Mouse (Mus musculus) midbrain, embryonic 15.5 days (tissue): ENCODE results near the gene Fcgr1. TPM values are rescaled to one million over a fixed set of nuclear protein-coding genes. Genes with fewer than 3 reads are reported as not detected.
"Not testable (repeated sequence)": the region's sequence is repeated elsewhere in the genome, so short reads cannot be mapped to it uniquely, and the experiment has no call there.

Source experiments
- ATAC-seq: fragments of 200-750 bp; cut with Nextera tagmentation; replicated peaks from 2 replicates; pipeline ENCODE4 v1.8.0; 2017; ENCODE audit warnings: moderate TSS enrichment
- H3K27ac ChIP-seq: fragments of 300-500 bp; sonication (generic); 2 replicates; pipeline ENCODE4 v1.5.1; 2015; ENCODE audit warnings: mild to moderate bottlenecking, inconsistent platforms
- H3K27me3 ChIP-seq: fragments of 300-500 bp; sonication (generic); replicated peaks from 2 replicates; pipeline ENCODE4 v1.6.1; 2015; ENCODE audit warnings: inconsistent platforms
- H3K36me3 ChIP-seq: fragments of 300-500 bp; sonication (generic); replicated peaks from 2 replicates; pipeline ENCODE4 v1.6.1; 2015; ENCODE audit warnings: inconsistent platforms
- H3K4me1 ChIP-seq: fragments of 300-500 bp; sonication (generic); 2 replicates; pipeline ENCODE4 v1.6.1; 2015; ENCODE audit warnings: inconsistent platforms
- H3K4me2 ChIP-seq: fragments of 300-500 bp; sonication (generic); 2 replicates; pipeline ENCODE4 v1.6.1; 2015; ENCODE audit warnings: inconsistent platforms, mild to moderate bottlenecking, moderate library complexity
- H3K4me3 ChIP-seq: fragments of 300-500 bp; sonication (generic); 2 replicates; pipeline ENCODE4 v1.5.1; 2015; ENCODE audit warnings: mild to moderate bottlenecking, inconsistent platforms
- H3K9ac ChIP-seq: fragments of 300-500 bp; sonication (generic); 2 replicates; pipeline ENCODE4 v1.6.1; 2015; ENCODE audit warnings: mild to moderate bottlenecking, inconsistent platforms
- H3K9me3 ChIP-seq: fragments of 300-500 bp; sonication (generic); 2 replicates; pipeline ENCODE4 v1.6.1; 2016; ENCODE audit warnings: inconsistent platforms
- WGBS: fragments of 180-500 bp; shearing (Covaris S2); methylation state at CpG from one replicate; pipeline ENCODE4 v1.1.7; 2015; ENCODE audit warnings: mixed read lengths; 5-methylcytosine and 5-hydroxymethylcytosine counted together
- microRNA-seq: library from miRNA; unstranded; fragments of <30 nt; microRNA quantifications from one replicate; pipeline ENCODE4, GENCODE M21; 2016
- polyA plus RNA-seq: library from polyadenylated mRNA; unstranded; fragments of >200 nt; fragmentation: Nextera tagmentation; extraction: Ambion mirVana; gene quantifications from 2 replicates; pipeline ENCODE4 v1.2.1, GENCODE M21; 2015

Fcgr1 gene
- polyA plus RNA-seq, 1 experiment from 2014 or later, result 1.0 TPM

DNA sequence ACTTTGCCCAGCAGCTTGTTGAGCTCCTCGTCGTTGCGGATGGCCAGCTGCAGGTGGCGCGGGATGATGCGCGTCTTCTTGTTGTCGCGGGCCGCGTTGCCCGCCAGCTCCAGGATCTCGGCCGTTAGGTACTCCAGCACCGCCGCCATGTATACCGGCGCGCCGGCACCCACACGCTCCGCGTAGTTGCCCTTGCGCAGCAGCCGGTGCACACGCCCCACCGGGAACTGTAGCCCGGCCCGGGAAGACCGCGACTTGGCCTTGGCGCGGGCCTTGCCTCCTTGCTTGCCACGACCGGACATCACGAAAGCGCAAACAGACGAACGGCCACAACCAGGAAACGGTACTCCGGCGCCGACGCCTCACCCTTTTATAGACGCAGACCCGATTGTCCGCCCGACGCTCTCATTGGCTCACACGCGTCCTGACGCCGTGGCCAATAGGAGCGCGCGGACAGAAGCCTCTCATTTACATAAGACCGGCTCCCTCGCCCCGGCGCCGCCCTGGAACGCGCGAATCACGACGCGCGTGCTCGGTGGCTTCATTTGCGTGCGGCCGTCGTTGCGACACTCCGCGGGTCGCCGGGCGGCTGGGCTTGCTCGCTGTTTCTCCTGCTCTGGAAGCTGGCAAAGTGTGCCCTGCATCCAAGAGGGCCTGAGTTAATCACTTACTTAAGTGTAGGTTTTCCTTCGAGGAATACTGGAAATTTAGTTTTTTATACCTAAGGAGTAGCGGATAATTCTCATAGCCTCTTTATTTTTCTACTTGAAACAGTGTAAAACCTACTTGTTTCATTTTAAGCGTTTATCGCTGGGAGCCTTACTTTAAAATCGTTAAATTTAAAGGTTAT is 53.6 kb downstream of the Fcgr1 start, which contains the start of gene Hist2h2aa2:
Hist2h2aa2 (minus strand) TSS at position 328 of the 850 bp plus-strand sequence.
- WGBS, result 4% methylated on average over 24 of the region's 85 CpGs
- not testable (repeated sequence) for H3K36me3 ChIP-seq, H3K9me3 ChIP-seq, H3K27me3 ChIP-seq
- H3K27ac ChIP-seq, result peak within 1 kb of the TSS; percentile 87
- peak within 1 kb of the TSS; percentile 37 for H3K4me3 ChIP-seq
- H3K9ac ChIP-seq, result peak within 1 kb of the TSS; percentile 27
- peak within 1 kb of the TSS; percentile 51 for H3K4me2 ChIP-seq
- peak; percentile 89 for ATAC-seq
- H3K4me1 ChIP-seq, result peaks cover 28% of the 10 kb centered on the region

DNA sequence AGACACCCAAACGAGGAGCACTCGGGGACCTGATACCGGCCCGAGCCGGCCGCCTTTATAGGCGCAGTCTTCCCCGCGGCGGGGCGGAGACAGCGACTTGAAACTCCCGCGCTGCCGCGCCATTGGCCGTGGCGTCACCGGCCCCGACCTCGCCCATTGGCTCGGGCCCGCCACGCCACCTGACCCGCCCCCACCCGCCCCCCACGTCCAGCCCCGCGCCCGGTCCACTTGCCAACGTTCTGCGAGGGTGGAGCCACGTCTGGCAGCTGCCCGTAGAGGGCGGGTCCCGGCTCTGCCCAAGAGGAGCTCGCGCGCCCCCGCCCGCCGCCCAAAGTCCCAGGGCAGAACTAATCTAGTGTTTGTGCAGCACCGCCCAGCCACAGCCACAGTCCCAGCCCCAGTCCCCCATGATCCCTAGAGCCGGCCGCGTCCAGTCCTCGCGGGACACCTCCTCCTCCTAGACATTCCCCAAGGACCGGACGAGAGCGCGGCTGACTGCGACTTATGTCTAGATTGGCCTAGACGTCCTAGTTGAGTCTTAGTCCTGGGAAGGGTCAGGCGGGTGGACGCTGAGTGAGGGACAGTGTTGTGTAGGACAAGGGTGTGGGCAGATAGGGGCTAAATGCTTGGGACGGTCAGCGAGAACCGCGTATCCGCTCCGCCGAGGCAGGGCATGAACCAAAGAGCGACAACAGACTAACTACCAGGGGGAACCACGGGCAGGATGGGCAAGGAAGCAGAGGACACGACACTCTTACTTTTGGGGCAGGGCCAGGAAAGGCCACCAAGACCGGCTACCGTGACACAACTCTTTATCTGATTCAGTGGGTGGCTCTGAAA is 54.6 kb downstream of the Fcgr1 start, which contains the start of gene Hist2h3c2:
Hist2h3c2 (minus strand) TSS at position 174 of the 840 bp plus-strand sequence.
- H3K4me3 ChIP-seq, result peak within 1 kb of the TSS; percentile 37
- under 1% methylated on average over 23 of the region's 68 CpGs for WGBS
- ATAC-seq, result peak; percentile 89
- not testable (repeated sequence) for H3K36me3 ChIP-seq, H3K27me3 ChIP-seq, H3K9me3 ChIP-seq
- peaks cover 21% of the 10 kb centered on the region for H3K4me1 ChIP-seq
- peak within 1 kb of the TSS; percentile 67; the same call in 1 of the 2 replicates for H3K27ac ChIP-seq
- H3K4me2 ChIP-seq, result peak within 1 kb of the TSS; percentile 45
- peak within 1 kb of the TSS; percentile 27; the same call in 1 of the 2 replicates for H3K9ac ChIP-seq

DNA sequence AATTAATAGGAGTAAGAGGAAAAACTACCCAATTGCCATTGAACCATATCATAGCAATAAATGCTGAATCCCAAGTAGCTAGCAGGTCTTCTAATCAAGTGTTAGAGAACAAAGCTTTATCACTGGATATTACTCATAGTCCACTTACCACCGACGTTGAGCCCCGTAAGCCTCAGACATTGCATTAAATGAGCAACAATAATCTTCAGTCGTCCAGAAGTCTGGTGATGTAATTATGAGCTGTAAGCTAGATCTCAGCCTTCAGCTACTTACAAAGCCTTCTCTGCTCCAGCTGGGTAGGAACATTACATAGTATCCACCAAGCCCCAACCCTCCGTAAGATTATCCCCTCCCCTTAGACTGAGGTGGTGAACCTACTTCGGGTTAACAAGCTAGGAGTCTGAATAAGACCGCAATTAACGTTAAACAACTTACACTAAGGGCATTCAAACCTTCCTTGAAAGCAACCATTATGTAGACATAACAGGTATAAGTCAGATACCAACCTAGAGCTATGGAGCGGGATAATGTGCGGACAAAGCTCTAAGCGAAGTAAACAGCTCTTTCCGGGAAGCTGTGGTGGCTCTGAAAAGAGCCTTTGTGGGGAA is 55.8 kb downstream of the Fcgr1 start:
- peak overlapping the region; percentile 23 for H3K4me3 ChIP-seq
- H3K9ac ChIP-seq, result peak overlapping the region; percentile 27; the same call in 1 of the 2 replicates
- H3K4me1 ChIP-seq, result peaks cover 18% of the 10 kb centered on the region
- no peaks in the 10 kb centered on the region for H3K9me3 ChIP-seq
- no peaks in the 10 kb centered on the region for H3K27me3 ChIP-seq
- WGBS, result 2% methylated on average over 12 of the region's 12 CpGs
- H3K4me2 ChIP-seq, result peak overlapping the region; percentile 42
- no peak overlapping the region for H3K27ac ChIP-seq
- ATAC-seq, result no peak
- H3K36me3 ChIP-seq, result no peaks in the 10 kb centered on the region

DNA sequence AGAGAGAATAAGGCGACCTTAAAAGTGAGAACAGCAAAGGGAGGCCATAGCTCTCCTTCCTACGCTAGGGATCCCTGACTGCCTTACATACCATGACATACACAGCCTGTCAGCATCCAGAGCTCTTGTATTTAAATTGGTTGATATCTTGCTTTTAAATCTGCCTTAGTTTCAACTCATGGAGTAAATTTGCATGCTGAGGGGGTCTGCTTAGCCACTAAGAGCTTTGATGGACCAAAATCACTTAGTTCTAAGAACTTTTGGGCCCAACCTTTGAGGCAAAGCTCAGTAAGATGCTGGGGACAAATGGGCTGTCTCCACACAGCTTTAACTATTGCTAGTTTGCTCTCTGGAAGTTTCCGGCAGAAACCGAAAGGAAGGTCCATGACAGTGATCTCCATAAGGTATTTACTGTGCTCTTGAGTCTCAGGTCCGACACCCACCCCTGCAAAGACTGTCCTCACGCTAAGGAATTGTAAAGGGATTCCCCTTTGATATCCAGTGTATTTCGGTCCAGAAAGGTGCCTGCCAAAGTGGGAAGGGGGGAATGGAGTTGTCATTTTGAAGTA is 56.4 kb downstream of the Fcgr1 start:
- Histone ChIP-seq H3K36me3 (no peaks in the 10 kb centered on the region), H3K4me1 (peaks cover 18% of the 10 kb centered on the region), H3K4me2 (peak overlapping the region; percentile 42), H3K27ac (no peak overlapping the region), H3K9ac (peak overlapping the region; percentile 13; the same call in 1 of the 2 replicates), H3K27me3 (no peaks in the 10 kb centered on the region), H3K9me3 (no peaks in the 10 kb centered on the region), H3K4me3 (peak overlapping the region; percentile 23)
- WGBS, result 24% methylated on average over 7 of the region's 7 CpGs
- no peak for ATAC-seq

DNA sequence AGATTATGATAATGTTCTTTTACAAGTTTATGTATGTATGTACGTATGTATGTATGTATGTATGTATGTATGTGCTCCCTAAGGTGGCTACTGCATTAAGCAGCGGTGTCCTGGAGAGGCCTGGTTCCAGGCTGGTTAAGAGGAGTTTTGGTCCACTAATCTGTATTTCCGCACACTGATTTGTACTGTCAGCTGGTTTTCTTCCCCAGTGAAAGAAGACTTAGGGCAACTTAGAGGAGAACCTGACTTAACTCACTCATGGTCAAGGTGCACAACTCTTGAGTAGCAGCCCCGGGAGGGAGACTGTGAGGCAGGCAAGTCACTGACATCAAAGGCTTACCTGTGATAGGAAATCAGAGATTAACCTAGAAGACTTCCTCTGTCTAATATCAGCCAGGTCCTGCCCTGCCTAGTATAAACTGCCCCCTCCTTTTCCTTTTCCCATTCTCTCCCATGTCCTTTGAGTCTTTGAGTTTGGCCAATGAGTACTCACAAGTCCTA is 56.9 kb downstream of the Fcgr1 start:
- no peaks in the 10 kb centered on the region for H3K27me3 ChIP-seq
- H3K4me3 ChIP-seq, result no peak overlapping the region
- no peaks in the 10 kb centered on the region for H3K9me3 ChIP-seq
- H3K36me3 ChIP-seq, result no peaks in the 10 kb centered on the region
- 82% methylated on average over 4 of the region's 4 CpGs for WGBS
- no peak for ATAC-seq
- H3K27ac ChIP-seq, result no peak overlapping the region
- peak overlapping the region; percentile 42 for H3K4me2 ChIP-seq
- H3K9ac ChIP-seq, result 0 out of 2 replicates have a peak overlapping the region, but pooled peaks have one; percentile 13
- H3K4me1 ChIP-seq, result peaks cover 18% of the 10 kb centered on the region

DNA sequence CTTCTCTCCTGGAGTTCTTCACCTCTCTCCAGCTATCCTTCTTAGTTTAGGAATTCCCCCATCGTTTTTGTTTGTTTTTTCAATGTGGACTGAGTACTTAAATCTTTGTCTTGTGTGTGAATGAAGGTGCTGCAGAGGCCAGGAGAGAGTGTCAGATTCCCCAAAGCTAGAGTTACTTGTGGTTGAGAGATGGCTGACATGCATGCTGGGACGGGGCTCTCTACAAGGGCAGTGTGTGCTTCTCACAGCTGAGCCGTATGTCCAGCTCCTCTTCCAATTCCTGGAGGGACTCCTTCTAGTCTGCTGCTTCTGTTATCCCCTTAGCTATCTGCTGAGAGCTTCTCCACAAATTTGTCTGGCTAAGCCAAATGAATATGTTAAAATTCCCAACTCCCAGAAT is 57.9 kb downstream of the Fcgr1 start:
- no peak overlapping the region for H3K27ac ChIP-seq
- no peak overlapping the region for H3K9ac ChIP-seq
- 76% methylated on average over 3 of the region's 3 CpGs for WGBS
- H3K4me3 ChIP-seq, result no peak overlapping the region
- H3K9me3 ChIP-seq, result no peaks in the 10 kb centered on the region
- H3K4me2 ChIP-seq, result no peak overlapping the region
- no peaks in the 10 kb centered on the region for H3K36me3 ChIP-seq
- no peaks in the 10 kb centered on the region for H3K27me3 ChIP-seq
- ATAC-seq, result no peak
- peaks cover 15% of the 10 kb centered on the region for H3K4me1 ChIP-seq

DNA sequence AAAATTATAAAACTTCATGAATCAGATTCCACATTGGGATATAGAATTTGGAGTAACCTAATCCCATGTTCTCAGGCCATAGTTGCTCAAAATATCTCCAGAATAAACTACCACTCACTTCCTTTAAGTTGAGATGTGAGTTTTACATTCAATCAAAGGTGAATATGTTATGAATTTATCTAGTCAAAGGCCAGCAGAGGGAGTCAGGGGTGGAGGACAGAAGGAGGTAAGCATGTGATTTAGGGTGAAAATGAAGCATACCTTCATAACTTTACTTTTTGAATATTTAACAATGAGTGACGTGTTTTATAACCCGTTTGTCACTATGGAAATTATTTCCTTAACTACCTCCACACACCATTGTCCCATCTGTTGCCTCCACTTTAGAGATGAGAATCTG is 58.9 kb downstream of the Fcgr1 start:
- Histone ChIP-seq H3K36me3 (no peaks in the 10 kb centered on the region), H3K27me3 (no peaks in the 10 kb centered on the region), H3K4me3 (no peak overlapping the region), H3K27ac (no peak overlapping the region), H3K9me3 (no peaks in the 10 kb centered on the region), H3K4me2 (no peak overlapping the region), H3K4me1 (peaks cover 13% of the 10 kb centered on the region), H3K9ac (no peak overlapping the region)
- ATAC-seq, result no peak
- WGBS, result 88% methylated on average over 2 of the region's 2 CpGs

Small RNA genes lying within 50 kb of the gene (microRNA-seq; reads per million reads assigned to microRNA genes)
- not detected for gene Gm47311
- gene Gm47313, result not detected

Other genes starting within 250 kb of the Fcgr1 start
- 64.4 and 65.6 TPM in 2 replicates for gene Vps45, start 235.5 kb downstream of the Fcgr1 start, polyA plus RNA-seq
- gene Otud7b, start 189.4 kb downstream of the Fcgr1 start, polyA plus RNA-seq, result 7.7 and 8.2 TPM in 2 replicates
- 8.3 and 14.1 TPM in 2 replicates for gene Mtmr11, start 132.0 kb downstream of the Fcgr1 start, polyA plus RNA-seq
- 138 and 147 TPM in 2 replicates for gene Sf3b4, start 121.6 kb downstream of the Fcgr1 start, polyA plus RNA-seq
- 140 and 142 TPM in 2 replicates for gene Sv2a, start 112.8 kb downstream of the Fcgr1 start, polyA plus RNA-seq
- 51.0 and 59.9 TPM in 2 replicates for gene Bola1, start 74.3 kb downstream of the Fcgr1 start, polyA plus RNA-seq
- 0.92 TPM in 1 of 2 replicates, not detected in the other for gene Hist2h2ab, start 74.1 kb downstream of the Fcgr1 start, polyA plus RNA-seq
- gene Hist2h2ac, start 73.1 kb downstream of the Fcgr1 start, polyA plus RNA-seq, result 1.8 and 2.2 TPM in 2 replicates
- 5.1 and 5.4 TPM in 2 replicates for gene Hist2h2be, start 72.8 kb downstream of the Fcgr1 start, polyA plus RNA-seq
- gene Hist2h3c2, start 54.8 kb downstream of the Fcgr1 start, polyA plus RNA-seq, result 2.3 and 2.4 TPM in 2 replicates
- gene Hist2h2aa2, start 53.7 kb downstream of the Fcgr1 start, polyA plus RNA-seq, result 44.8 and 51.7 TPM in 2 replicates
- gene Hist2h2aa1, start 48.5 kb downstream of the Fcgr1 start, polyA plus RNA-seq, result 14.4 and 19.2 TPM in 2 replicates
- 0.11 TPM in 1 of 2 replicates, not detected in the other for gene Hist2h3c1, start 47.3 kb downstream of the Fcgr1 start, polyA plus RNA-seq
- 5.6 and 6.1 TPM in 2 replicates for gene Hist2h4, start 30.7 kb downstream of the Fcgr1 start, polyA plus RNA-seq
- gene Hist2h3b, start 25.3 kb downstream of the Fcgr1 start, polyA plus RNA-seq, result 12.8 and 13.1 TPM in 2 replicates
- 1.9 and 2.6 TPM in 2 replicates for gene Hist2h2bb, start 24.2 kb downstream of the Fcgr1 start, polyA plus RNA-seq
- gene BC107364, start 158.3 kb upstream of the Fcgr1 start, polyA plus RNA-seq, result not detected in 2 replicates
- gene Hfe2, start 231.2 kb upstream of the Fcgr1 start, polyA plus RNA-seq, result 1.2 and 1.4 TPM in 2 replicates